Mouse (Mus musculus) brain, embryonic 14.5 days (tissue): ENCODE measurements around the gene Srp9.

Experiments
- CTCF ChIP-seq: fragments of 200-500 bp; IDR thresholded peaks from 2 replicates; pipeline ENCODE4 v1.5.1; 2012; ENCODE audit warnings: inconsistent platforms, mild to moderate bottlenecking, moderate library complexity, borderline replicate concordance; ENCODE audit not compliant: insufficient read depth, insufficient read length; ENCODE audit errors: extremely low read depth
- POLR2A ChIP-seq: fragments of 200-500 bp; IDR thresholded peaks from 2 replicates; pipeline ENCODE4 v1.6.1; 2012; ENCODE audit warnings: mild to moderate bottlenecking, inconsistent platforms, borderline replicate concordance; ENCODE audit not compliant: poor library complexity, insufficient read depth, insufficient read length, severe bottlenecking; ENCODE audit errors: extremely low read depth

DNA sequence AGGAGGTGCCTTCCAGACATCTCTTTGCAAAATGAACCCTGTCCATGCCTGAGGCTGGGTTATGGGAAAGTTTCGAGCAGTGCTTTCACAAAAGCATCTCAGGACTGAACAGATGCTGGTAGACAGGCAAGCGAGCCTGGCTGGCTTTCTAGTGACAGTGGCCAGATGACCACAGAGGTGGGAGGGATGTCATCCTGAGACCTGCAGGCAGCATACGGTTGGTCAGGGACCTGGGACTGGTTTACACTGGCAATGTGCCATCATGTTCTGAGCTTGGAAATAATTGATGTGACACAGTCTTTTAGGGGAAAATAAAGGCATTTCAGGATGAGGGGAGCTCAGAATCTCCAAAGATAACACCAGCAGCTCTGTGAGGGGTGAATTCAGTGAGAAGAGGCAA, 19.5 kb upstream of the Srp9 start:
- TF ChIP-seq POLR2A (no peak), CTCF (no peak)
